Mouse (Mus musculus) mature B cell (primary cell): ENCODE data around the gene Tmem26.
"Not testable (repeated sequence)": the region's sequence is repeated elsewhere in the genome, so short reads cannot be mapped to it uniquely, and the experiment has no call there.

Experiments
- in situ Hi-C: fragments of 300-500 bp; cut with MboI; formaldehyde crosslinking; loops from 2 replicates; pipeline ENCODE4 v1.14.3; 2019

Gene Tmem26

GRCm38 (mm10) chr10:68723568-68724360 lies at the start of gene Tmem26:
Tmem26 (plus strand) TSS chr10:68723646.
- in situ Hi-C loops: no loop called here

- in situ Hi-C loops: no loop called here
These were observed 44.8 kb upstream of the Tmem26 start for GRCm38 (mm10) chr10:68678678-68679077.

DNA sequence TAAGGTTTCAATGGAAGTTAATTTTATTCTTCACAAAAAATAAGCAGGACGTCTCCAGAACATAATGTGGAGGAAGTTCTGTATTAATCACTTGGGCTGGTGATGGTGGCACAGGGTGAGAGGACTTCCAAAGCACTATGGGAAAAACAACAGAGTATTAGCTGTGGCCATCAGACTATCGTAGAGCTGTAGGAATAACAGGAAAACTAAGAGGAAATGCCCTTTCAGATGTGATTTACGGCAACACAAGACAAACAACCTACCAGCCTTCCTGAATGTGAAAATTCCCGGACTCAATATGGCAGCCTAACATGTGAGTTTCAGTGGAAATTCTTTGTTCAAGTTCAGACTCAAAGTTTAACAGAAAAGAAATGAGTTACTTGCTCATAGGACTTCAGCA lies 42.2 kb upstream of the Tmem26 start:
- in situ Hi-C loops: no loop called here

DNA sequence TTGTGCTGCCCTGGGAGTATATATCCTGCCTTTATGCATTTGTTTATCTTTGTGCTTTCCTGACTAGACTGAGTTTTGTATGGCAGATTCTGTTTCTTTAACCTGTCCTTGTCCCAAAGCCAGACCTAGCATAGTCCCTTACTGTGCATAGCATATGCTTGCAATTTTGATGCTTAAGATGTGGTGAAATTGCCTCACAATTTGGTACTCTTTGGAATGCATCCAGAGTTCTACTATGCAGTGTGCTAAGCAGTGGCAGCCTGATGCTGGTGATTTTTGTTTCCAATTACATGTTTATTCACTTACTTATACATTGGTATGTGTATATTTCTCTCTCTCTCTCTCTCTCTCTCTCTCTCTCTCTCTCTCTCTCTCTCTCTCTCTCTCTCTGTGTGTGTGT lies 37.9 kb upstream of the Tmem26 start:
- in situ Hi-C loops: no loop called here

- in situ Hi-C loops: no loop called here
These were observed 32.3 kb upstream of the Tmem26 start for GRCm38 (mm10) chr10:68691116-68691515.

GRCm38 (mm10) chr10:68692401-68692800 lies 31.0 kb upstream of the Tmem26 start:
- in situ Hi-C loops: no loop called here

GRCm38 (mm10) chr10:68695760-68696336 lies 27.6 kb upstream of the Tmem26 start:
- in situ Hi-C loops: no loop called here

GRCm38 (mm10) chr10:68704268-68704667 lies 19.2 kb upstream of the Tmem26 start:
- in situ Hi-C loops: no loop called here

GRCm38 (mm10) chr10:68705471-68706036 lies 17.9 kb upstream of the Tmem26 start:
- in situ Hi-C loops: no loop called here

- in situ Hi-C loops: no loop called here
These were observed 16.2 kb upstream of the Tmem26 start for GRCm38 (mm10) chr10:68707014-68707852.

DNA sequence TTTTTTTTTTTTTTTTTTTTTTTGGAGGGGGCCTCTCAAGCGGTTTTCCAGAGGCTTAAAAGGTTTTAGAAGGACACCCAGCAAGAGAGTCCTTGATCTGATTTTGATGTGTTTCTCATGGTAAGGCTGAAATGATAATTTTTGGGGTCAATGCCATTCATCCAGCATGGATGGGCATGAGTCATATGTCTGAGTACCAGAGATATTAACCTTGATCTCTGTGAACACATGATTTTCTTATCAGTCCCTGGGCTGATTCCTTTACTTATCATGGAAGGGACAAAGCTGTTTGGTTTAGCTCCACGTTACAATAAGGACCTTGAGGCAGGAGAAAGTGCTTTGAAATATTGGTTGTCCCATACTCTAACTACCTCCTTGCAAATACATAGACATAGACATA lies 10.5 kb upstream of the Tmem26 start:
- in situ Hi-C loops: no loop called here

GRCm38 (mm10) chr10:68714302-68714701 lies 9.1 kb upstream of the Tmem26 start:
- in situ Hi-C loops: no loop called here

- in situ Hi-C loops: no loop called here
These were observed 8.1 kb upstream of the Tmem26 start for GRCm38 (mm10) chr10:68715396-68715795.

DNA sequence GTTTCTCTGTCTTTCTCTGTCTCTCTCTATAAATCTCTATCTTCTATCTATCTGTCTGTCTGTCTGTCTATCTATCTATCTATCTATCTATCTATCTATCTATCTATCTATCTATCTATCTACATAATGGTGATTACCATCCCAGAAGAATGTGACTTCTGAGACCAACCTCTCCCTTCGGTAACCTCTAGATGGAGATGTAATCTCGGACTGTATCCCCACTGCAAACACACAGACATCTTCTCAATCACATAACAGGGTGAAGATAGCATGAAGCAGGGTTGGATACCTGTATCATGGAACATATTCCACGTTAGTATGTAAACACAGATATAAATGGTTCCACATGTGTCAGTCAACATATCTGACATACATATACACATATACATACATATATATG lies 5.1 kb upstream of the Tmem26 start:
- in situ Hi-C loops: no loop called here

DNA sequence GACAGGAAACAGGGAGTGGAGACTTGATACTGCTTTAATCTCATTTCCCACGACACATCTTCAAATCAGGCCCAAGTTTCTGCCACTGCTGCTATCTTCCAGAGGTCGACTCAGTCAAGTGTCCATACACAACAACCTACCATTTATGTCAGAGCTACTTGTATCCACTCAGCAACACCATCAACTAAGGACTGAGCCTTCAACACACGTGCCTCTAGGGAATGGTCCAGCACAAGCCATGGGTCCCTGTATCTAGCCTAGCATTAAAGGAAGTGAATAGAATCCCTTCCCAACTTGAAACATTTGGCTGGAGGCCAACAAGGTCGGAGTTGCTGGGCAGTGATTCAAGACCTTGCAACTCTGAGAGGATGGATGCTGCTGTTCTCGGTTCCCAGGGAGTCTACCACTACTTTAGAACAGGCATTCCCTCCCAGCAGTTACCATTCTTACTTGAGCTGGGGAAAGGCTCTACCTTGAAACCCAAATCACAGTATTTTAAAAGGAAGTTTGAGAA lies 2.5 kb upstream of the Tmem26 start:
- in situ Hi-C loops: no loop called here

GRCm38 (mm10) chr10:68723015-68723414 lies 431 bp upstream of the Tmem26 start:
- in situ Hi-C loops: no loop called here

DNA sequence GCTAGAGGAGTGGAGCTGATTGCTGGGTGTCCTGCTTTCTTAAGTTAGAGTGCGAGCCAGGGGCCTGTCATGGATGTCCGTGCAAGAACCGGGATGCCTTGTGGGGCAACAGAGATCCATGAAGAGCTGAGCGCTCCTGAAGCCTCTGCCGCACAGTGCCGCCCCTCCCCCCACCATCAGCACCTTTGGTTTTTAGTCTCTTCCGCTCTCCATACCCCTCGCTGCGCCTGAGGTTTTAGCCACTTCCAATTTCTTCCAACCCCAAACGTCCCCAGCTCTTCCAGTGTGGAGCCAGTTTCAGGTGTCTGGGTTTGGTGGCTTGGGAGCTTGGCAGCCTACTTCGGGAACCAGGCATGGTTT lies 895 bp downstream of the Tmem26 start:
- in situ Hi-C loops: no loop called here

GRCm38 (mm10) chr10:68727464-68727863 lies 4.0 kb downstream of the Tmem26 start:
- in situ Hi-C loops: no loop called here

DNA sequence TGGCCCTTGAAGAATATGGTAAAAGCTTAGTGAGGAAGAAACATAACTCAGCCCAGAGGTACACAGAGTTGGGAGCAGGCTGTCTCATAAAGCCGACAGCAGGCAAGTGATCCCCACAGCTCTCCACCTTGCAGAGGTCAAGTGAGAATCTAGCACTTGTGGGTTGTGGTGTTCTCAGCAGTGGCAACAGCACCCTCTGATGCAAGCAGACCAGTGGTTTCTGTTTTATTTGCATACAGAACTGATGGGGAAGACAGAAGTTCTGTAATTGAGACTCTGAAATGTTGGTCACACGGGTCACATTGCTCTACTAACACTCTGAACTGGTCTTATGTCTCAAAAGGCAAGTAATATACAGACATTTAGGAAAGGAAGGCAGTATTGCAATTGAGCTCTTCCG lies 12.2 kb downstream of the Tmem26 start:
- in situ Hi-C loops: no loop called here

- in situ Hi-C loops: no loop called here
These were observed 13.9 kb downstream of the Tmem26 start for GRCm38 (mm10) chr10:68737391-68737790.

DNA sequence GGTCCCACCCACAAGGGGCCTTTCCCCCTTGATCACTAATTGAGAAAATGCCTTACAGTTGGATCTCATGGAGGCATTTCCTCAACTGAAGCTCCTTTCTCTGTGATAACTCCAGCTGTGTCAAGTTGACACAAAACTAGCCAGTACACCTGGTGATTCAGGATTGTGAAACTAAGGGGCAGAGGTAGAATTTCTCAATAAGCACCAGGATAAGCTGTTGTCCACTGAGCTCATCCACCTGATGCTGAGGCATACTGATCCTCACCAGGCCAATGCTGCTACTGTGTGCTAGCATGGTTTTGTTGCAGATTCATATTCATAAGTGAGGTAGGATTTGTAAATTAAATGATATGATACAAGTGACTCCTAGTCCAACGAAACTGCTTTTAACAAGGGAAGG lies 15.5 kb downstream of the Tmem26 start:
- in situ Hi-C loops: not testable (repeated sequence)

GRCm38 (mm10) chr10:68740251-68740650 lies 16.8 kb downstream of the Tmem26 start:
- in situ Hi-C loops: no loop called here
